Mouse (Mus musculus): ENCODE measurements around the gene Max.

DNA sequence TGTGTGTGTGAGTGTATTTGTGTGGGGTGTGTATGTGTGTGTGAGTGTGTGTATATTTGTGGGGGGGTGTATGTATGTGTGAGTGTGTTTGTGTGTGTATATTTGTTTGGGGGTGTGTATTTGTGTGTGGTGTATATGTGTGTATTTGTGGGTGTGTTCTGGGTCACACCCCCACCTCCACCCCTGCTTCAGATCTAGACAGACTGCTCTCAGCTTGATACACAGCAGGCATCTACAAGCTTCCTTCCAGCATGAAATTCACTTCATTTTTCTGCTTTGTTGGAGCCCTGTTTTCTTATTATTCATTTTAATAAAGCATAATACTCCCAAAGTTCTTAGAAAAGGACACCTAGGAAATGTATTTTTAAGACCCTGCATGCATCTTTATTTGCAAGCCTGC lies 63.9 kb downstream of the Max start:
- TF ChIP-seq EP300 (IDR thresholded peaks at IDR 0.05; ENCODE audit: low read depth) (no peak), CTCF (IDR thresholded peaks at IDR 0.05; ENCODE audit: low read depth) (no peak)

Data from heart, postnatal 0 days (tissue).